Mouse (Mus musculus) ES-E14 (cell line): ENCODE data around the gene Cadm2.

ENCODE experiments used
- HCFC1 ChIP-seq: IDR thresholded peaks from 2 replicates; pipeline ENCODE4 v1.6.1; 2012; ENCODE audit warnings: low read length, inconsistent platforms, borderline replicate concordance; ENCODE audit not compliant: insufficient read depth
- MAFK ChIP-seq: IDR thresholded peaks from 2 replicates; pipeline ENCODE4 v1.6.1; 2014; ENCODE audit warnings: mild to moderate bottlenecking, low read depth, low read length, inconsistent platforms; ENCODE audit not compliant: insufficient read depth
- ZC3H11A ChIP-seq: IDR thresholded peaks from 2 replicates; pipeline ENCODE4 v1.6.1; 2012; ENCODE audit warnings: low read depth, mild to moderate bottlenecking, inconsistent platforms, low read length, borderline replicate concordance
- ZNF384 ChIP-seq: IDR thresholded peaks from 2 replicates; pipeline ENCODE4 v1.6.1; 2012; ENCODE audit warnings: low read depth, low read length, inconsistent platforms

GRCm38 (mm10) chr16:66882597-66882996 lies 738.1 kb downstream of the Cadm2 start:
- TF ChIP-seq ZC3H11A: no peak
- TF ChIP-seq MAFK: no peak
- TF ChIP-seq HCFC1: no peak
- TF ChIP-seq ZNF384: no peak
